Mouse (Mus musculus): Measurements from ENCODE around the gene Dhdh. TPM values are rescaled to one million over a fixed set of nuclear protein-coding genes. Genes with fewer than 3 reads are reported as not detected.
A peak's percentile ranks its signal among the peaks of the same experiment; 100 is the strongest.
"Not testable (repeated sequence)": the region's sequence is repeated elsewhere in the genome, so short reads cannot be mapped to it uniquely, and the experiment has no call there.

Gene Dhdh
- polyA plus RNA-seq, 1 experiment, result 0.41 TPM

GRCm38 (mm10) chr7:45520605-45521004 is 32.0 kb upstream of the Dhdh start:
- no peak overlapping the region for H3K27ac ChIP-seq (ENCODE audit: insufficient read depth, low read depth, low read length)
- TF ChIP-seq POLR2A (IDR thresholded peaks at IDR 0.05; ENCODE audit: low read depth, low read length), result no peak
- TF ChIP-seq CTCF (IDR thresholded peaks at IDR 0.05; ENCODE audit: extremely low read depth, insufficient read length, insufficient replicate concordance, low read depth, low read length), result no peak
- WGBS, result 93% methylated on average over 7 of the region's 7 CpGs
- peaks cover 7% of the 10 kb centered on the region; the same call in 1 of the 2 replicates for H3K36me3 ChIP-seq (ENCODE audit: control insufficient read depth, insufficient read depth, low read length)
- no peak overlapping the region for H3K4me3 ChIP-seq (ENCODE audit: low read depth, low read length)
- H3K4me1 ChIP-seq (ENCODE audit: control insufficient read depth, insufficient read depth, insufficient read length, low read length), result peaks cover 11% of the 10 kb centered on the region
- H3K27me3 ChIP-seq (ENCODE audit: control insufficient read depth, insufficient read depth, low read length), result no peaks in the 10 kb centered on the region

DNA sequence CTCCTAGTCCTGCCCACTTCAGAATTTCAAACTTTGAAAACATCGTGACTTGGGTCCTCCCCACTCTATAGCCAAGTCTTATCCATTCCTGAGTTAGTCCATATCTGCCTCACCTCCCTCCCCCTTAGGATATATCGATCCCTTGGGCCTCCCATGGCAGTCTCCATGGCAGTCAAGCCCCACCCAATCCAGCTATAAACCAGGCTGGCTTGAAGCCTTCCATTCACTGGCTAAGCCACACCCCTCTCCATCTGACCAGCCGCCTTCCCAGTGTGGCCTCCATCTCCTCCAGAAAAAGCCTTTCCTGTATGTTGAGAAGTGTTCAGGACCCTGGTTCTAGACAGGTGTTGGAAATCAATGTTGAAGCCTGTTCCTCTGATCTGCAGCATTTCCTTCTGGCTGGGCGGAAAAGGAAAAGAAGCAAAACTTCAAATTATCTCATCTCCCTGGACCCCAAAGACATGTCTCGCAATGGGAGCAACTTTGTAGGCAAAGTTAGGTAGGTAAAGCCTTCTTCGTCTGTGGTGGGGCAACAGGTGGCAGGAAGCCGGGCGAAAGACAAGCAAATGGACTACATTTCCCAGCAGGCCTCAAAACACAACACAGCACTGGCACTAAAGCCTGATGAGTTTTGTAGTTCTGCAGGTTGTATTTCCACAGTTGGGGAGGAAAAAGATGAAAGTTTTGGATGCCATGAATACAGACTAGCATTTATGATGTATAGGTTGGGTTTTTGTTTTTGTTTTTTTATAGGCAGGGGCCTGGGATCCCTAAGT is 30.9 kb upstream of the Dhdh start:
- WGBS, result 44% methylated on average over 8 of the region's 8 CpGs
- no peak for TF ChIP-seq POLR2A (IDR thresholded peaks at IDR 0.05; ENCODE audit: low read depth, low read length)
- no peak for TF ChIP-seq CTCF (IDR thresholded peaks at IDR 0.05; ENCODE audit: extremely low read depth, insufficient read length, insufficient replicate concordance, low read depth, low read length)
- Histone ChIP-seq H3K27me3 (ENCODE audit: control insufficient read depth, insufficient read depth, low read length) (no peaks in the 10 kb centered on the region), H3K4me3 (ENCODE audit: low read depth, low read length) (no peak overlapping the region), H3K27ac (ENCODE audit: insufficient read depth, low read depth, low read length) (no peak overlapping the region), H3K4me1 (ENCODE audit: control insufficient read depth, insufficient read depth, insufficient read length, low read length) (peaks cover 8% of the 10 kb centered on the region; the same call in 1 of the 2 replicates), H3K36me3 (ENCODE audit: control insufficient read depth, insufficient read depth, low read length) (peaks cover 7% of the 10 kb centered on the region; the same call in 1 of the 2 replicates)

- Histone ChIP-seq H3K27me3 (ENCODE audit: control insufficient read depth, insufficient read depth, low read length) (no peaks in the 10 kb centered on the region), H3K27ac (ENCODE audit: insufficient read depth, low read depth, low read length) (no peak overlapping the region)
- WGBS, result 95% methylated on average over 16 of the region's 16 CpGs
These were observed 30.0 kb upstream of the Dhdh start for GRCm38 (mm10) chr7:45518618-45519017.

GRCm38 (mm10) chr7:45516846-45517245 is 28.2 kb upstream of the Dhdh start:
- not testable (repeated sequence) for H3K4me1 ChIP-seq (ENCODE audit: control insufficient read depth, insufficient read depth, insufficient read length, low read length); H3K36me3 ChIP-seq (ENCODE audit: control insufficient read depth, insufficient read depth, low read length); H3K4me3 ChIP-seq (ENCODE audit: low read depth, low read length); H3K27me3 ChIP-seq (ENCODE audit: control insufficient read depth, insufficient read depth, low read length); H3K27ac ChIP-seq (ENCODE audit: insufficient read depth, low read depth, low read length)
- 60% methylated on average over 5 of the region's 5 CpGs for WGBS

More at GRCm38 (mm10) chr7:45518618-45519017, 30.0 kb upstream of the Dhdh start:
- no peak for TF ChIP-seq CTCF (IDR thresholded peaks at IDR 0.05; ENCODE audit: extremely low read depth, insufficient read length, insufficient replicate concordance, low read depth, low read length)
- peaks cover 6% of the 10 kb centered on the region; the same call in 1 of the 2 replicates for H3K4me1 ChIP-seq (ENCODE audit: control insufficient read depth, insufficient read depth, insufficient read length, low read length)
- H3K36me3 ChIP-seq (ENCODE audit: control insufficient read depth, insufficient read depth, low read length), result peaks cover 5% of the 10 kb centered on the region; the same call in 1 of the 2 replicates
- no peak overlapping the region for H3K4me3 ChIP-seq (ENCODE audit: low read depth, low read length)

DNA sequence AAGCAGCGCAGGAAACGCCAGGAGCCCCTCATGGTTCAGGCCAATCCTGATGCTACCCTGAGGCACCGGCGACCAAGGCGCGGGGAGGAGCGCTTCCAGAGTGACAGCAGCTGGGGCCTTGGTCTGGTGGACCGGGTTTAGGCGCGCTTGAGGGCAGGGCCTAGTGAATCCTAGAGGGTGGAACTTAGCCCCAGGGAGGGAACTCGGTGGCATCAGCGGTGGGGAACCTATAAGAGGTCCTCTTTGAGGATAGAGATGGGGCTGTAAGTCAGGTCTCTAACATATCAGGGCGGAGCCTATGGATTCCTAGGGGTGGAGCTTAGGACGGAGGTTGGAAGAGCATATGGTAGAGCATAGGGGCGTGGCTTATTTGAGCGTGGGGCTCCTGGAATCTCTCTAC is 26.8 kb upstream of the Dhdh start:
- 59% methylated on average over 16 of the region's 16 CpGs for WGBS
- Histone ChIP-seq H3K4me3 (ENCODE audit: low read depth, low read length) (no peak overlapping the region), H3K27ac (ENCODE audit: insufficient read depth, low read depth, low read length) (no peak overlapping the region), H3K36me3 (ENCODE audit: control insufficient read depth, insufficient read depth, low read length) (no peaks in the 10 kb centered on the region), H3K4me1 (ENCODE audit: control insufficient read depth, insufficient read depth, insufficient read length, low read length) (0 out of 2 replicates have a peak, but pooled peaks cover 3% of the 10 kb centered on the region), H3K27me3 (ENCODE audit: control insufficient read depth, insufficient read depth, low read length) (no peaks in the 10 kb centered on the region)
- no peak for TF ChIP-seq CTCF (IDR thresholded peaks at IDR 0.05; ENCODE audit: extremely low read depth, insufficient read length, insufficient replicate concordance, low read depth, low read length)
- no peak for TF ChIP-seq POLR2A (IDR thresholded peaks at IDR 0.05; ENCODE audit: low read depth, low read length)

- Histone ChIP-seq H3K4me1 (ENCODE audit: control insufficient read depth, insufficient read depth, insufficient read length, low read length) (peaks cover 2% of the 10 kb centered on the region; the same call in 1 of the 2 replicates), H3K4me3 (ENCODE audit: low read depth, low read length) (no peak overlapping the region), H3K36me3 (ENCODE audit: control insufficient read depth, insufficient read depth, low read length) (no peaks in the 10 kb centered on the region), H3K27me3 (ENCODE audit: control insufficient read depth, insufficient read depth, low read length) (no peaks in the 10 kb centered on the region), H3K27ac (ENCODE audit: insufficient read depth, low read depth, low read length) (no peak overlapping the region)
- TF ChIP-seq POLR2A (IDR thresholded peaks at IDR 0.05; ENCODE audit: low read depth, low read length), result no peak
- TF ChIP-seq CTCF (IDR thresholded peaks at IDR 0.05; ENCODE audit: extremely low read depth, insufficient read length, insufficient replicate concordance, low read depth, low read length), result no peak
- WGBS, result 89% methylated on average over 7 of the region's 7 CpGs
These were observed 25.8 kb upstream of the Dhdh start for GRCm38 (mm10) chr7:45514411-45514810.

DNA sequence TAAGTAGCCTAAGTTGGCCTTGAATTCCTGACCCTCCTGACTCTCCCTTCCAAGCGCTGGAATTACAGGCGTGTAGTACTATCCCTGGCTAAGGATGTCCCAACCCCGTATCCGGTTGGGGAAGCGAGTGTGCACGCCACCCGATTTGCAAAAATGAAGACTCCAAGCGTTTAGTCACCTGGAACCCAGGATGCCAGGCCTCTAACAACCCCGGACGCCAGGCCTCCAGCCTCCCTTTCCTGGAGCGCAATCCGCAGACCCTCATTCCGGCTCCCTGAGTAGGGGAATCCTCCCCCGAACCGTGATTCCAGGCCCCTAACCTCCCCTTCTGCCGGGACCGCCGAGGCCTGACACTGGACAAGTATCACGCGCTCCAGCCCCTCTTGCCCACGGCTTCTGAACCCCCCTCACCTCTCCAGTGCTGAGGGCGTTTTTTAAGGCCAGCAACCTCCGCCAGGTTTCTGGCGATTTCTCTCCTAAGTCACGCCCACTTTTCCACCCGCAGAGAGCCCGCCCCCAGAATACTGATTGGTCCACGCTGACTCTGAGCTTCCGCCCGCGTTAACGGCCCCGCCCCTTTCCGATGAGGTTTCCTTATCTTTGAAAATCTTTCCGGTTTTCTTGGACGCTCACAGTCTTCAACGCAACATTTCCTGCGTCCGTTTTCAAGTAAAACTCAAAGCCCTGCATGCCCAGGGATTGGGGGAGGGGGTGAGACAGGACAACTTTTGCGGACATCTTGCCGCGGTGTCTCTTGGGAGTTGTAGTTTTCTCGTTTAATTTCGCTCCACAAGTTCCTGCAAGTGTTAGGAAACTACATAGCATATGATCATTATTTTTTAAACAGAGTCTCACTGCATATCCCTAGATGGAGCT is 21.5 kb upstream of the Dhdh start, which contains the start of gene Nucb1:
TSS of gene Nucb1 (minus strand) at position 495 of the 876 bp plus-strand sequence.
- peaks cover 10% of the 10 kb centered on the region; the same call in 1 of the 2 replicates for H3K4me1 ChIP-seq (ENCODE audit: control insufficient read depth, insufficient read depth, insufficient read length, low read length)
- H3K27me3 ChIP-seq (ENCODE audit: control insufficient read depth, insufficient read depth, low read length), result no peaks in the 10 kb centered on the region
- peak within 1 kb of the TSS; percentile 72 for H3K27ac ChIP-seq (ENCODE audit: insufficient read depth, low read depth, low read length)
- H3K36me3 ChIP-seq (ENCODE audit: control insufficient read depth, insufficient read depth, low read length), result peaks cover 10% of the 10 kb centered on the region
- peak within 1 kb of the TSS; percentile 82 for H3K4me3 ChIP-seq (ENCODE audit: low read depth, low read length)
- peak; percentile 85 for TF ChIP-seq POLR2A (IDR thresholded peaks at IDR 0.05; ENCODE audit: low read depth, low read length)
- TF ChIP-seq CTCF (IDR thresholded peaks at IDR 0.05; ENCODE audit: extremely low read depth, insufficient read length, insufficient replicate concordance, low read depth, low read length), result peak; percentile 11; the same call in 1 of the 2 replicates
- under 1% methylated on average over 44 of the region's 44 CpGs for WGBS
